Mouse (Mus musculus) kidney, embryonic 14.5 days (tissue): ENCODE measurements around the gene Mapk1ip1l. TPM values are rescaled to one million over a fixed set of nuclear protein-coding genes. Genes with fewer than 3 reads are reported as not detected.

Experiments
- ATAC-seq: fragments of 200-750 bp; cut with Nextera tagmentation; 2 replicates; pipeline ENCODE4 v1.8.0; 2017; ENCODE audit warnings: moderate number of reproducible peaks, mild to moderate bottlenecking, moderate TSS enrichment, moderate library complexity; ENCODE audit not compliant: low FRiP score, low TSS enrichment
- H3K27ac ChIP-seq: fragments of 300-500 bp; sonication (generic); 2 replicates; pipeline ENCODE4 v1.5.1; 2014; ENCODE audit warnings: low read depth, mild to moderate bottlenecking, low read length, moderate library complexity, mixed read lengths
- H3K27me3 ChIP-seq: fragments of 300-500 bp; sonication (generic); 2 replicates; pipeline ENCODE4 v1.6.1; 2014; ENCODE audit warnings: mild to moderate bottlenecking, low read length; ENCODE audit not compliant: control insufficient read depth, insufficient read depth
- H3K36me3 ChIP-seq: fragments of 300-500 bp; sonication (generic); 2 replicates; pipeline ENCODE4 v1.6.1; 2014; ENCODE audit warnings: low read length, mixed read lengths; ENCODE audit not compliant: control insufficient read depth, insufficient read depth
- H3K4me1 ChIP-seq: fragments of 300-500 bp; sonication (generic); 2 replicates; pipeline ENCODE4 v1.6.1; 2014; ENCODE audit warnings: low read length, mixed read lengths; ENCODE audit not compliant: control insufficient read depth, insufficient read depth
- H3K4me2 ChIP-seq: fragments of 300-500 bp; sonication (generic); replicated peaks from 2 replicates; pipeline ENCODE4 v1.6.1; 2014; ENCODE audit warnings: low read depth, mild to moderate bottlenecking, low read length
- H3K4me3 ChIP-seq: fragments of 300-500 bp; sonication (generic); 2 replicates; pipeline ENCODE4 v1.5.1; 2014; ENCODE audit warnings: mild to moderate bottlenecking, low read length
- H3K9ac ChIP-seq: fragments of 300-500 bp; sonication (generic); 2 replicates; pipeline ENCODE4 v1.6.1; 2014; ENCODE audit warnings: low read depth, mild to moderate bottlenecking, low read length, moderate library complexity
- H3K9me3 ChIP-seq: fragments of 300-500 bp; sonication (generic); 2 replicates; pipeline ENCODE4 v1.6.1; 2016; ENCODE audit warnings: low read length; ENCODE audit not compliant: control insufficient read depth
- WGBS: fragments of 180-500 bp; shearing (Covaris S2); extraction: QIAGEN DNeasy Blood & Tissue Kit; methylation state at CpG from one replicate; pipeline ENCODE4 v1.1.7; 2014; 5-methylcytosine and 5-hydroxymethylcytosine counted together
- polyA plus RNA-seq: library from polyadenylated mRNA; unstranded; fragments of >200 nt; fragmentation: Nextera tagmentation; extraction: Ambion mirVana; gene quantifications from 2 replicates; pipeline ENCODE4 v1.2.1, GENCODE M21; 2014

Gene Mapk1ip1l
- polyA plus RNA-seq, 1 experiment from 2014 or later, result 104 TPM

DNA sequence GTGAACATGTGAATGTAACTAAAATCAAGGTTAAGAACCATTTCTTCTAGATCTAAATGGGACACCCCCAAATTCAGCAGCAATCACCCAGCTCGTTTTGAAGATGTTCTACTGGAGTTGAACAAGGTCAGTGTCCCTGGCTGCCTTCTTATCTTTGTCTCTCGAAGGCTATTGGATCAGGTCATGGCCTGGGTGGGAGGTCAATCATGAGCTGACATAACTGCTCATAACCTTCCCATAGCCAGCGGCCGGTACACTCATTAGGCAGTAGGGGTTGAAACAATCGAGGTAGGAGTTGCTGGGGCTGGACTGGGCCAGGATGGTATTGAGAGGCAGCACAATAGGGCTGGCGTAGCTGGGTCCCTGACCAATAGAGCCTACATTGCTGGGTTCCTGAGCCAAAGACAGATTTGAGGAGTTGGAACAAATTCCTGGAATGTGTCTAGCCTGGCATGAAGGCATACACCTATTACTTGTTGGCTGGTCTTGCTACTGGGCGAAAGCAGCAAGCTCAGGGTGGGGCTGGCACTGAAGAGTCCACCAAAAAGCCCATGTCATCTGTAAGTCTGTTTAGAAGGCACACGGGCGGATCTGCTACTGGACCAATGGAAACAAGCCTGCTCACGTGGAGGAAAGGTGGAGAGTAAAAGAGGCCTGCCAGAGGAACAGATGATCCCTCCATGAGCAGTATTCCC is 42.3 kb downstream of the Mapk1ip1l start:
- no peak overlapping the region for H3K9ac ChIP-seq
- H3K4me2 ChIP-seq, result no peak overlapping the region
- H3K4me3 ChIP-seq, result no peak overlapping the region
- H3K27me3 ChIP-seq, result no peaks in the 10 kb centered on the region
- 89% methylated on average over 10 of the region's 10 CpGs for WGBS
- no peak overlapping the region for H3K27ac ChIP-seq
- H3K4me1 ChIP-seq, result no peaks in the 10 kb centered on the region
- no peaks in the 10 kb centered on the region for H3K9me3 ChIP-seq
- H3K36me3 ChIP-seq, result no peaks in the 10 kb centered on the region
- no peak for ATAC-seq

DNA sequence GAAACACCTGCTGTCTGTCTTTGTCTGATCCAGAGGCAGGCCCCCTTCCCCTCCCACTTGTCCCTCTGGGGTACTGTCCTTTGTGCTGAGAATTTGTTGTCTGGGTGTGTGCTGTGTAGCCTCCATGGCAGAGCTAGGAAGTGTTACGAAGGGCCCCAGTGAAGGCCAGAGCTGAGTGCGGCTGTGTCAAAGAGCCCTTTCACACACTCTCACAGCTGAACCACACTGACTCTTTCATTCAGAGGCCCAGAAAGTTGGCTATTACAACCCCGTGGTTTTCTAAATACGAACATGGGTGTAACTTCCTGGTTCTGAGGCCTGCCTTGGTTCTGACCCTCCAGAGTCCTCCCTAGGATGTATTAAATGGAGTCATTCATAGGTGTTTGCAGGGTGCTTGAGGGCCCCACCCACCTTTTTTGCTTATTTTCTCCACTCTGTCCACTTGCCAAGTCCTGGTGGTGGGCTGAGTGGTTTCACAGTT is 43.8 kb downstream of the Mapk1ip1l start:
- Histone ChIP-seq H3K4me2 (no peak overlapping the region), H3K4me3 (no peak overlapping the region), H3K27me3 (no peaks in the 10 kb centered on the region), H3K36me3 (no peaks in the 10 kb centered on the region), H3K9ac (no peak overlapping the region), H3K4me1 (no peaks in the 10 kb centered on the region), H3K9me3 (no peaks in the 10 kb centered on the region), H3K27ac (no peak overlapping the region)
- WGBS, result 81% methylated on average over 4 of the region's 4 CpGs
- no peak for ATAC-seq

DNA sequence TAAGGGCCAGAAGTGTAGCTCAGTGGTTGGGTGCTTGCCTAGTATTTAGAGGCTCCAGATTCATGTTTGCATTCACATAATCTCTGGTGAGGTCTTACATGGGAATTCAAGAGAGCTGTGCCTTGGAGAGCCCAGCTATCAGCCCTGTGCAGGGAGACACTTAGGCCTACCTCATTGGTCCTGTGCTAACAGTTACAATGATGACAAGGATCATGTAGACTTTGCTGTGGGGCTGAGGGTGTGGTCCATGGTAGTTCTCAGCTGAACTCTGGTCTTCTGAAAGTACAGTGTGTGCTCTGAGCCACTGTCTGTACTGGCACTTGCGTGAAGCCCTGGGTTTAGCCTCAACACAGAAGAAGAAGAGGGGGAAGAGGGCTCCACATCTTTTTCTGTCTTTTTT is 48.6 kb downstream of the Mapk1ip1l start:
- Histone ChIP-seq H3K27me3 (no peaks in the 10 kb centered on the region), H3K9ac (no peak overlapping the region), H3K9me3 (no peaks in the 10 kb centered on the region), H3K36me3 (no peaks in the 10 kb centered on the region), H3K4me1 (no peaks in the 10 kb centered on the region), H3K4me3 (no peak overlapping the region), H3K27ac (no peak overlapping the region), H3K4me2 (no peak overlapping the region)
- 87% methylated on average over 1 of the region's 1 CpGs for WGBS
- ATAC-seq, result no peak

DNA sequence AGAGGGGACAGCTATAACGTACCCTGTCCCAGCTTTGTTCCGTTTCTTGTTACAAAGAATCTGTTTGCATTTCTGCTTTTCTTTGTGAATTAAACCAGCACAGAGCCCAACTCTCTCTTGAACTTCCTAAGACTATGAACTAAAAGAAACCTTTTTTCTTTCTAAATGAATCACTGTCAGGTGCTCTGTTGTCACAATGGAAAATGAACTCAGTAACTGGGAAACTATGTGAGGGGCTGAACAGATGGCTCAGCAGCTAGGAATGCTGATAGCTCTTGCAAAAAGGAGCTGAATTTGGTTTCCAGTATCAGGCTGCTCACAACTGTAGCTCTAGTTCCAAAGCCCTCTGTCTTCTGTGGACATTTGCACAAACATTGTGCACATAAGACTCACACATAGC is 52.9 kb downstream of the Mapk1ip1l start:
- Histone ChIP-seq H3K9ac (no peak overlapping the region), H3K27ac (no peak overlapping the region), H3K4me2 (no peak overlapping the region), H3K4me1 (no peaks in the 10 kb centered on the region), H3K9me3 (no peaks in the 10 kb centered on the region), H3K36me3 (no peaks in the 10 kb centered on the region), H3K4me3 (no peak overlapping the region), H3K27me3 (no peaks in the 10 kb centered on the region)
- no peak for ATAC-seq
- 80% methylated on average over 2 of the region's 2 CpGs for WGBS

DNA sequence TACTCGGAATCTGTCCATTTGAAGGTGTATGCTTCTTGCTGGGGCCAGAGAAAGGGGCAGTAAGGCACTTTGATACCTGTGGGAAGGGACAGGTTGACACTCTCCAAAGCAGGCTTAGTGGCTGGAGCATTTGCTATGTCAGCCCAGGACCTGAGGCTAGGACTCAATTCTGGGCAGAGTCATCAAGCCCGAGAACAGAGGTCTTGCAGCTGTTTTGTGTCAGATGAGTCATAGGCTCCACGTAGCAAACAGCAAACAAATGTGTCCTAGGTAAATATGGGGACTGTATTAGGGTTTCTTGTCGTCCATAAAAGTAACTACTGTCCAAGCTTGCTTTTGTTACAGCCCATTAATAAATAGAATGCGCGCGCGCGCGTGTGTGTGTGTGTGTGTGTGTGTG is 54.2 kb downstream of the Mapk1ip1l start:
- Histone ChIP-seq H3K36me3 (no peaks in the 10 kb centered on the region), H3K9ac (no peak overlapping the region), H3K4me2 (no peak overlapping the region), H3K27ac (no peak overlapping the region), H3K27me3 (no peaks in the 10 kb centered on the region), H3K4me3 (no peak overlapping the region), H3K9me3 (no peaks in the 10 kb centered on the region), H3K4me1 (no peaks in the 10 kb centered on the region)
- ATAC-seq, result no peak
- WGBS, result 89% methylated on average over 10 of the region's 10 CpGs

DNA sequence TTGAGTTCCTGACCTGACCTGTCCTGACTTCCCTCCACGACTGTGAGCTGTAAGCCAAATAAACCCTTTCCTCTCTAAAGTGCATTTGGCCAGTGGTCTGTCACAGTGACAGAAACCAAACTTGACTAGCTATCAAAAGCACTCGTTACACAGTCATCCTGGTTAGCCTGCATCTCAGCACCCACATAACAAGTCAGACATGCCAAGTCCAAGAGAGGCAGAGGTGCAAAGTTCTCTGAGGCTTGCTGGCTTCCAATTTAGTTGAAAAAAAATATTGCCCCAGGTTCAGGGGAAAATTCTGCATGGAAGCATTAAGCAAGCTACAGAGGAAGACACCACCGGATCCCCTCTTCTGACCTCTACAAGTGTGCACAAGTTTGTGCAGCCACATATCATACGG is 55.2 kb downstream of the Mapk1ip1l start:
- WGBS, result 74% methylated on average over 4 of the region's 4 CpGs
- ATAC-seq, result no peak

DNA sequence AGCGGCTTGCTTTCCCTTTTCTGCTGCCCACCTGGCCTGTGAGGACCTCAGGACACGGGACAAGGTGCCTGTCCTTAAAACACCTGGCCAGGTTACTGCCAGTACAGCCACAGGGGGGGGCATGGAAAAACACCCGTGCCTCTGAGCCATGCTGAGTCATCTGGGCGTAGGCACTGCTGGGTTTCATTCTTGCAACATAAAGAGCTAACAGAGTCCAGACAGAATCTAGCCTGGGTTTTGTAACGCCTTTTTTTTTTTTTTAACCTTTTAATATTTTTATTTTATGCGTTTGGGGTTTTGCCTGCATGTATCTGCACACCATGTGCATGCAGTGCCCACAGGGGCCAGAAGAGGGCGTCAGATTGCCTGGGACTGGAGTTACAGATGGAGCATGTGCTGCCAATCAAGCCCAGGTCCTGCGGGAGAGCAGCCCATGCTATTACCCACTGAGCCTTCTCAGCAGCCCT is 56.1 kb downstream of the Mapk1ip1l start:
- no peak overlapping the region for H3K27ac ChIP-seq
- H3K36me3 ChIP-seq, result no peaks in the 10 kb centered on the region
- no peak for ATAC-seq
- no peak overlapping the region for H3K9ac ChIP-seq
- no peaks in the 10 kb centered on the region for H3K9me3 ChIP-seq
- no peaks in the 10 kb centered on the region for H3K27me3 ChIP-seq
- H3K4me3 ChIP-seq, result no peak overlapping the region
- no peaks in the 10 kb centered on the region for H3K4me1 ChIP-seq
- WGBS, result 72% methylated on average over 8 of the region's 8 CpGs
- H3K4me2 ChIP-seq, result no peak overlapping the region

More for the DNA sequence above, 55.2 kb downstream of the Mapk1ip1l start:
- Histone ChIP-seq H3K9me3 (no peaks in the 10 kb centered on the region), H3K27me3 (no peaks in the 10 kb centered on the region), H3K9ac (no peak overlapping the region), H3K36me3 (no peaks in the 10 kb centered on the region), H3K4me3 (no peak overlapping the region), H3K4me2 (no peak overlapping the region), H3K27ac (no peak overlapping the region), H3K4me1 (no peaks in the 10 kb centered on the region)

DNA sequence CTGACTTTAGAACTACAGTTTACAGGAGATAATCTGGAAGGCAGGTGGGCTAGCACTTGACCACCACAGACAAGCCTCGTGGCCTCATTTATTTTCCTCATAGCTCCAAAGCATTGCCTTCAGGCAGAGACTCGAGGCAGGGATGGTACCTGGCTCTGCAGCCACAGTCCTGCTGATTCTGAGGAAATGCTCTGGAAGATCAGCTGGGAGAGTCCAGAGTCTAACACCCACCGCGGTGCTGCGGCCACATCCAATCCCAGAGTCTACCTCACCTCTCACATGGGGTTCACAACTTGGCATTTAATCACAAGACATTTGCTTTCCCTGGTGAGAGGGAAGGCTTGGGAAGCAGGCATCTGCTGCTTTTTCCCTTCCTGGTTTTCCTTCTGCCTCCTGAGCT is 56.9 kb downstream of the Mapk1ip1l start:
- H3K27ac ChIP-seq, result no peak overlapping the region
- no peak for ATAC-seq
- H3K9me3 ChIP-seq, result no peaks in the 10 kb centered on the region
- 78% methylated on average over 5 of the region's 5 CpGs for WGBS
- no peaks in the 10 kb centered on the region for H3K36me3 ChIP-seq
- no peaks in the 10 kb centered on the region for H3K27me3 ChIP-seq
- no peak overlapping the region for H3K9ac ChIP-seq
- H3K4me1 ChIP-seq, result no peaks in the 10 kb centered on the region
- no peak overlapping the region for H3K4me2 ChIP-seq
- H3K4me3 ChIP-seq, result no peak overlapping the region

DNA sequence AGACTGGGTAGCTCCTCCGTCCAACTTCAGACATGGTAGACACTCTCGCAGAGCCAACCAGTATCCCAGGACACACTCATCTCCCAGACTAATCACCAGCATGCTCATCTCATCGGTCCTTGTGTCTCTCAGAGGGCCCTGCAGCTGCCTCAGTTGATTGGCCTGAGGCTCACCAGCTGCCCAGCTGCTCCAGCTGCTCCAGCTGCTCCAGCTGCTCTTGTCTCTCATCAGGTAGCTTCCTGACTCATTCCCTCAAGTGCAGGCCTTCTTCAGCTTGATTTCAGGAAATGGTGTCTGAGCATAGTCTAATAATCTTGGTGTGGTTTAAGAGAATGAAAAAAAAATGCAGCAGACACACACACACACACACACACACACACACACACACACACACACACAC is 58.6 kb downstream of the Mapk1ip1l start:
- Histone ChIP-seq H3K9ac (no peak overlapping the region), H3K4me3 (no peak overlapping the region), H3K36me3 (no peaks in the 10 kb centered on the region), H3K27me3 (no peaks in the 10 kb centered on the region), H3K4me1 (no peaks in the 10 kb centered on the region), H3K4me2 (no peak overlapping the region), H3K9me3 (no peaks in the 10 kb centered on the region), H3K27ac (no peak overlapping the region)
- no peak for ATAC-seq
- 91% methylated on average over 3 of the region's 3 CpGs for WGBS
